Mouse (Mus musculus): ENCODE results near the gene Pld3. TPM values are rescaled to one million over a fixed set of nuclear protein-coding genes. Genes with fewer than 3 reads are reported as not detected.

Gene Pld3
- total RNA-seq, 1 experiment from 2014 or later: 13.7 TPM

DNA sequence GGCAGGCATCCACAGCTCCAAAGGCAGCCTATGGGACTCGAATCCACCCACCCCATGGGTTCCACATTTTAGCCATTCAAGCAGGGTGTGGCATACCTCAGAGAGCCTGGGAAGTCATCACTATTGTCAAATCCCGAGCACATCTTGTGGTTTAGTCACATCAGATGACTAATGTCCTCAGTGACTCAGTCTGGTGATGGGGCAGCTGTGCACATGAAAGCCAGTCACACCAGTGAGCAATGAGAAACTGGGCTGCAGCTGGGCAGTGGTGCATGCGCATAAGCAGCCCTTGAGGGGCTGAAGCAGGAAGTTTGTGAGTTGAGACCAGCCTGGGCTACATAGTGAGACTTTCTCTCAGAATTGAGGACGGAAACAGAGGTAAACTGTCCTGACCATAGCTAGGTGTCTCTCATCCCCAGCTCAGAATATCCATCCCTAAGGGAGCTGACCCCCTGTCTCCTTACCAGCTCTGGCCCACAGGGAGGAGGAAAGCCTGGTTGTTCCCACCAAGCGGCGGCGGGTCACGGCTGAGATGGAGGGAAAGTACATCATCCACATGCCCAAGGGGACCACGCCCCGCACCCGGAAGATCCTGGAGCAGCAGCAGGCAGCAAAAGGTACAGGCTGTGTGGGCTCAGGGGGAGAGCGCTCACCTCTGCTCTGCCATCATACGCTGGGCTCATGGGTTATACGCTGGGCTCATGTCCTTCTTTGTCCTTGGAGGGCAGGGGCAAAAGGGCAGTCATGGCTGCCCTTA, 21.3 kb upstream of the Pld3 start:
- ATAC-seq (replicated peaks; ENCODE audit: insufficient number of reproducible peaks, low FRiP score, low TSS enrichment, poor library complexity, severe bottlenecking): peak; percentile 59

DNA sequence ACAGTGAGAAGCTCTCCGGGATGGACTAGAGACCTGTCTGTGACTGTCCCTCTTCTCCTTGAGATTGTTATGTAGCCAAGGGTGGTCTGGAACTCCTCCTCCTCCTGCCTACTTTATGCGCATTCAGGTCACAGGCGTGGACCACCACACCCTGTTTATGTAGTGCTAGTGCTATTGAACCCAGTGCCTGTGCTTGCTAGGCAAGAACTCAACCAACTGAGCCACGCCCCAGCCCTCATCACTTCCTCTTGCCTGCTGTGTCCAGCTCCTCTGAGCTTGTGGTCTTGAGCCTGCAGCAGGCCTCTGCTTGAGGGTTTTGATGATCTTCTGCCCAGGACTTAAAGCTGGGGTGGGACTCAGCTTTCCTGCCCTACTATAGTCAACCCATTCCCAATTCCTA, 19.1 kb upstream of the Pld3 start:
- peak; percentile 44 for ATAC-seq (replicated peaks; ENCODE audit: insufficient number of reproducible peaks, low FRiP score, low TSS enrichment, poor library complexity, severe bottlenecking)

DNA sequence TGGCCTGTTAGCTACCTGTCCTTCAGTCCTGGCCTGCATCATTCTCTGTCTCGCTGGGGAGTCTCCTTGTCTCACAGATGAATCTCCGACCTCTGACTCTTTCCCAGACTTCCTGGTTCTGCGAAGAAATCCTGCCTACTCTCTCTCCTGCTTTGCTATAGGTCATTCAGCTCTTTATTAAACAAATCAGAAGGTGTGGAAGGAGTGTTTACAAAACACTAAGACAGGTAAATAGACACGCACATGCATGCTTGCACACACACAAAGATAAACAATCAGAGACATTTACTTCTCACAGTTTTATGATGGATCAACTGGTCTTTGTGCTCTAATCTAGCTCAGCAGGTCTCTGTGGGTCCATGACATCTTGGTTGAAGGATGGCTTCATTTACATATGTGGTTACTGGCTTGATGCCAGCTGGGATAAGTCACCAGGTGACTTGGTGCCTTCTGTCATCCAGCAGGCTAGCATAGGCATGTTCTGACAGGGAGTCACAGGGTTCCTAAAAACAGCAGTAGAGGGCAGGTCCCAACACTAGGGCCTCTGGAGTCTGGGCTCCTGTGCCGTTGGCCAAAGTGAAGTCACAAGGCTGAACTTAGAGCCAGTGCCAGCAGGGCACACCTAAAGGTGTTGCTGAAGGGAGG, 16.7 kb upstream of the Pld3 start:
- ATAC-seq (replicated peaks; ENCODE audit: insufficient number of reproducible peaks, low FRiP score, low TSS enrichment, poor library complexity, severe bottlenecking): no peak

DNA sequence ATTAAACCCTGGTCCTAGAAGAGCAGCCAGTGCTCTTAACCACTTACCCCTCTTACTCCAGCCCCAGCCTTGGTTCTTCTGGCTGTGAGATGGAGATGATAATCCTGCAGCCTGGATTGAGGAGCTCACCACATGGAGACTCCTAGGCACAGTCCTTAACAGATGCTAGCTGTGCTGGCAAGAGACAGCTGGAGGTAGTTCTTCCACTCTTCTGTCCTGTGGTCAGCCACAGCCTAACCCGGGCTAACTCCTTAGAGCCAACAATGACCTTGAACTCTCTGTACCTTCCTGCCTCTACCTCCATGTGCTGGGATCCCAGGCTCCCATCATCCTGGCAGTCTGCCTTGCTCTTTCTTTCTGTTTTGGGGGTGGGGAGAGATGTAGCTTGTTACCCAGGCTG, 8.0 kb upstream of the Pld3 start:
- no peak for ATAC-seq (replicated peaks; ENCODE audit: insufficient number of reproducible peaks, low FRiP score, low TSS enrichment, poor library complexity, severe bottlenecking)

DNA sequence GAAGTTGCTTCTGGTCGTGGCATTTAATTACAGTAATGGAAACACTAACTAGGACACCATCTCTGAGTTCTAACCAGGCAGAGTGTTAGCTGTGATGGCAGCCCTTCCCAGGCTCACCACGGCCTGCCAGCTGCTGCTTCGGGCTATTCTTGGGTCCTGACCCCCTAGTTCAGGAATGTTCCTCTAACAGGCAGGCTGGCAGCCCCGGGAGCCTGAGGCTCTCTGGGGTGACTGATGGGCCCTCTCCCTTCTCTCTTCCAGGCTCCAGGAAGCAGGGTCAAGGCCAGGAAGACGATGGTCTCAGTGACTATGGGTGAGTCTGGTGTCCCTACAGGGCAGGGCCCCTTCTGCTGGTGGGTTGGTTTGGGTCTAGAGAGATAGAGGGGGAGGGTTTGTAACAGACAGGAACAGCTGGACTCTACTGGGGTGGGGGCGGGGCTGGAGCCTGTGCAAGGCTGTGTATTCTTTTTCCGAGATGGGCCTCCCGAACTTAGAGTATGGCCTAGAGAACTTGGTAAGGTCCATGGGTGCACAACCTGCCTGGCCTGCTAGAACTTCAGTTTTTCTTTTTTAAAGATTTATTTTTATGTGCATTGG, 7.4 kb upstream of the Pld3 start:
- ATAC-seq (replicated peaks; ENCODE audit: insufficient number of reproducible peaks, low FRiP score, low TSS enrichment, poor library complexity, severe bottlenecking): no peak

DNA sequence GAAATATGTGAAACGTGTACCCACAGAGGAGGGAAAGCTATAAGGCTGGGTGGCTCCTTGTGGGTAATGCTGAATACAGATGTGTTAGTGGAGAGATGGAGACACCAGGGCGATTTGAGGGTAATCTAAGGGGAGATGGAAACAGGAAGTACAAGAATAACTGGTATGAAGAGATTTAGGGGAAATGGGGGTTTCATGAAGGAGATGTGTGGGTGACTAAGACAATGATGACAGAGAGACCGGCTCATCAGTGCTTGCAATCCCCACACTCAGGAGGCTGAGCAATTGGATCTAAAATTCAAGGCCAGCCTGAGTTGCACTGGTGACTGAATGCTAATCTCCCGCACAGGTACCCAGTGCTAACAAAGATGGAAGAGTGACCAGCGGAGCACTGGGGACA, 948 bp downstream of the Pld3 start:
- no peak for ATAC-seq (replicated peaks; ENCODE audit: insufficient number of reproducible peaks, low FRiP score, low TSS enrichment, poor library complexity, severe bottlenecking)

DNA sequence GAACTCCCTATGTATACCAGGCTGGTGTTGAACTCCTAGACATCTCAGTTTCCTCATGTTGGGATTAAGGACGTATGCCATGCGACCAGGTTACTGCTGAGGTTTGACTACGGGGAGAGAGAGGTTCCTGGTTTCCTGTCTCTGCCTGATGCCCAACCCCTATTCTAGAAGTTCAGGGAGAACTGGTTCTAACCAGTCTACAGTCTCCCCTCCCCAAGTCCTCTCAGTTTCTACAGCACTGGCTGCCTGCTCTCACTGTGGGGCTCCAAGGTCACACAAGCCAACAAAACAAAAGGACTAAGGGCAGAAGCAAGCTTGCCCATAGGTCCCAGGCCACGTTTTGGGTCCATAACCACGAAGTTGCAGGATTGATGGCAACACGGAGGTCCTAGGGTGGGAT, 3.4 kb downstream of the Pld3 start:
- ATAC-seq (replicated peaks; ENCODE audit: insufficient number of reproducible peaks, low FRiP score, low TSS enrichment, poor library complexity, severe bottlenecking): no peak

DNA sequence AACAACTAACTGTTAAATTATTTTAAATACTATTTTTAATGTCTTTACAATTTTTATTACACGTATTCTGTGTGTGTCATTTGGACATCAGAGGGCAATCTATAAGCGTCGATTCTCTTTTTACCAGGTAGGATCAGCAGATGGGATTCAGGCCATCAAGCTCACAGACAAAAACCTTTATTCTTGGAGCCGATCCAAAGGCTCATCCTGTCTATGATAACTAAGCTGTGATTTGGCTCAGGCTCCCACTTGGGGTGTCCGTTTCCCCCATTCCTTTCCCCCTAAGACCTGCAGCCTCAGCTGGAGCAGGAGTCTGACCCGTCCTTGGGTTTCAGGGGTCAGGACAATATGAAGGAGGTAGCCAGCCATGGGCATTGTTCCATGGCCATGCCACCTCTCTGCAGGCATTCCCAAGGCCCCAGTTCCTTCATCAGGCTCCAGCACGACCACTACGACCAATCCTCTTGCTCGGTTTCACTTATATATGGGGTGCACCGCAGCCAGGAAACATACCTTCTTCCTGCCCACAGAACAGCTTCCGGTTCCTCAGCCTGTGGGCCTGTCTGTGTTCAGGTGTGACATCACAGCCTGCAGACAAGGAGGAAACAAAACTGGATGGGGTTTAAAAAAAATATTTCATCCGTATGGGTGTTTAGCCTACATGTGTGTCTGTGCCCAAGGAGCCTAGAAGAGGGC, 8.2 kb downstream of the Pld3 start:
- ATAC-seq (replicated peaks; ENCODE audit: insufficient number of reproducible peaks, low FRiP score, low TSS enrichment, poor library complexity, severe bottlenecking): peak; percentile 59

DNA sequence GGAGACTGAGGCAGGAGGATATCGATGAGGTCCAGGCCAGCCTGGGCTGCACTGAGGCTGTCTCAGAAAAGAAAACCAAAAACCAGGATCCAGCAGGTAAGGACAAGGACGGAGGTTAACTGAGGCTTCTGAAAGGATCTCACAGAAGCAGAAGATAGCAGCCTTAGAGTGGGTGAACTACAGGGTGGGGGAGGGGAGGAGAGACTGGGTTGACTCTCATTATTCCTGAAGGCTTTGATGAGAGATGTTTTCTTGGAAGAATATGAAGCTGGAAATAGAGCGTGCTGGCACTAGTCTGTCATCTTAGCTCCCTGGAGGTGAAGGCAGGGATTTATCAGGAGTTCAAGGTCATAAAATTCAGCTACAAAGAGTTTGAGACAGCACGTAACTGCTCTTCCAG, 9.2 kb downstream of the Pld3 start:
- ATAC-seq (replicated peaks; ENCODE audit: insufficient number of reproducible peaks, low FRiP score, low TSS enrichment, poor library complexity, severe bottlenecking): no peak

DNA sequence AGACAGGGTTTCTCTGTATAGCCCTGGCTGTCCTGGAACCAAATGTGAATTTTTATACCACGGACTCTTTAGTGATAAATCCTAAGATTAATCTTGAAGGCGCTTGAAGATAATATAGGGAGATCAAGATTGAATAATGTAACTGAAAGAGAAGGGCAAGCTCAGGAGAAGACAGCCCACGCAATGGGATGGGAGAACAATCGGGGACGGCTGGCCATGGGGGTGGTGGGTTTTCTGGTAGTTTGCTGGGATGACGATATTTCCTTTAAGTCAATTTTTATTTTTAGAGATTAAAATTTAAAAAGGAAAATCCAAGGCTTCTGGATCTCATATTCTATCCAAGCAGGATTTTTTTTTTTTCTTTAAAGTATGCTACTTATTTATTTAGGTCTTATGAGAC, 10.0 kb downstream of the Pld3 start:
- ATAC-seq (replicated peaks; ENCODE audit: insufficient number of reproducible peaks, low FRiP score, low TSS enrichment, poor library complexity, severe bottlenecking): no peak

DNA sequence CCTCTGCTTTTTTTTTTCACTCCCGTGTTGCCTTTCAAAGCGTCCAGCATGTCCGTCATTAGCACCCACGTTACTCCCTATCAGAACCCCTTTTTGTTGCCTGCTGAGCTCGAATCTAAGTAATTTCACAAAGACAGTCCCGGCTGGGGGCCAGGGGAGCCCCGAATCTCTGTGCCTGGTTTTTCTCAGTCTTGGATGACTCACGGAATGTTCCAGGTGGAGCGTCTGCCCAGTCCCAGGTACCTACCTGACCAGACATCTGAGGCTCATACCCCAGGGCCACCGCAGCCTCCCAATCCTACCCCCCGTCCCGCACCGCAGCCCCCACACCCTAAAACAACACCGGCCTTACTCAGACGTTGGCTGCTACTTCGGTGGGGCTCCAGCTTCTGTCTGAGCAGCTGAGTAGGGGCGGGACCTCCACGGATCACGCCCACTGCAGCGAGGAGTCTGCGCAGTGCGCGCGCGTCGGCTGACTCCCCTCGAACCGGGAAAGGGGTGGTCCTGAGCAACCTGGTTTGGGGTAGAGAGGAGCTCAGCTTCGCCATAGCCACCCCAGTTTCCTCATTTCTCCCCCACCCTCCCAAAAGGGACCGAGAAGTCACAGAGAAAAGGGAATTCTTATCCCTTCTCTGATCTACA, 10.5 kb downstream of the Pld3 start:
- peak; percentile 57 for ATAC-seq (replicated peaks; ENCODE audit: insufficient number of reproducible peaks, low FRiP score, low TSS enrichment, poor library complexity, severe bottlenecking)

DNA sequence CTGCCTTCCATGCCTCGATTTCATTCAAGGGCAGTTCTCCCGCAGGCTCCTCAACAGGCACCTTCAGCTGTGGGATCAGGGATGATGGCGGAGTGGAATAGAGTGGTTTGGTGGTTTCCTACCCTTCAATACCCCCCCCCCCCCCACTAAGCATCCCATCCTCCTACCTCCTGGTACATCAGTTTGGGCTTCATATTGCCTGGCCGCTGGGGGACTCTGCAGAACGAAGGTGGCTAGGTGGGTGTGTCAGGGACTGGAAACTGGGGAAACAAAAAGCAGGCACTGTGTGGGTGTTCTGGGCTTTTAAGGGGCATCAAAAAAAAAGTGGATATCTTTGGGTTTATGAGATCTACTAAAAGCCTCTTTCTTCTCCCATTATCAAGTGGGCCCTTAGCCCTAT, 11.1 kb downstream of the Pld3 start:
- no peak for ATAC-seq (replicated peaks; ENCODE audit: insufficient number of reproducible peaks, low FRiP score, low TSS enrichment, poor library complexity, severe bottlenecking)

DNA sequence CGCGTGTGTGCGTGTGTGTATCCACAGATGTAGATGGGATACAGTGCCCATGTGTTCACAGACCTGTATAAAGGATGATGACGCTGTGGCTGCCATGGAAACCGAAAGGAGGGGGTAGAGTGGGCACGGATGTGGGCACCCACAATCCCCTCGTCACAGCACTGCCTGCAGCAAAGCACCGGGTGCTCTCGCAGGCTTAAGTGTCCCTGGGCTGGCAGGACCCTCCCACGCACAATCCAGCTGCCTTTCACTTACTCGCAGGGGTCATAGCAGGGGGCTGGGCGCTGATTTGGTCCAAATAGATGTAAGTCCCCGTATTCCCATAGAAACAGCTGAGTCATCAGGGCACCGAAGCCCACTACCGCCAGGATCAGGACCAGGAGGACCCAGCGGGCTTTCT, 11.6 kb downstream of the Pld3 start:
- peak; percentile 75 for ATAC-seq (replicated peaks; ENCODE audit: insufficient number of reproducible peaks, low FRiP score, low TSS enrichment, poor library complexity, severe bottlenecking)

DNA sequence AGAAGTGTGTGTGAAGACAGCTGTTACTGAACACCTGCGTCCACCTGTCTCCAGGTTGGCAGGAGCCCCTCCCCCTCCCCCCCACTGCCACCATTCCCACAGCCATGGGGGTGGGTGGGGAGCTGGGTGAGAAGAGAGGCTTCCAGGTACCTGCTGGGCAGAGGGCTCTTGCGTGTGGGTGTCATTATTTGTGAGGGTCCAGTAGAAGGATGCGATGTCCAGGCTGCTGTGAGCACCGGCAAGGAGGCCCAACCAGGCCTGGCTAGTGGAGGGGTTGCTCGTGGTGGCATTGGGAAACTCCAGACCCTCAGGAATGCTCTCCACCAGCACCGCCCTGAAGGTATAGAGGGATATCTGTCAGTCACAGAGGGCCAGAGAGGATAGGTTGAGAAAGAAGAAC, 12.1 kb downstream of the Pld3 start:
- ATAC-seq (replicated peaks; ENCODE audit: insufficient number of reproducible peaks, low FRiP score, low TSS enrichment, poor library complexity, severe bottlenecking): no peak

DNA sequence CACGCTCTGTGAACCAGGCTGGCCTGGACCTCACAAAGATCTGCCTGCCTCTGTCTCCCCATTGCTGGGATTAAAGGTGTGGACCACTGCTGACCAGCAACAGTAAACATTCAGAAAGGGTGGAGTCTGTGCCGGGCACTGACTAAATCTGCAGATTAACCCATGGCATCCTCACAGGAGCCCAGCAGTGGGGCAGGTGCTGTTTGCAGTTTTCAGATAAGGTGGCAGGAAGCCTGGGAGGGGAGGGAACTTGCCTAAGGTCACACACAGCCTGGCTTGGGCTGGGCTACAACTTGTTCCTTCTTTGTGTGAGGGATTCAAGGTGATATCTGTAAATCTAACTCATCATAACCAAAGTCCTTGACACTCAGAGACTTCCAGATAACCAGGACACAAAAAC, 12.5 kb downstream of the Pld3 start:
- ATAC-seq (replicated peaks; ENCODE audit: insufficient number of reproducible peaks, low FRiP score, low TSS enrichment, poor library complexity, severe bottlenecking): no peak

DNA sequence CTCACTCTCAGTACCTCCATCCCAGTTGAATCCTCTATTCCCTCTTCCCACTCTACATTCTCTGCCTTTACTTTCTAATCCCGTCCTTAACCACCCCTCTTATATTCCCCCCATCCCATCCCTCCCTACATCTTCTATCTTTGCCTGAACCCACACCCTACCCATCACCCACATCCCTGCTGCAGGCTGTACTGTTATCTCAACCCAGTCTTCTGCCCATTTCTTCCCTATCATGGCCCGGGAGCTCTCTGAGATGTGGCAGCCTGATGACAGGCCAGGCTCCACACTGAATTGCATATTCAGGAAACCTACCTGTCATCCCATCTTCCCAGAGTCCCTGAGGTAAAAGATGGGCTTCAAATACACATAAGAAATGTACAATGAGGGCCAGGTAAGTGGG, 14.2 kb downstream of the Pld3 start:
- no peak for ATAC-seq (replicated peaks; ENCODE audit: insufficient number of reproducible peaks, low FRiP score, low TSS enrichment, poor library complexity, severe bottlenecking)

DNA sequence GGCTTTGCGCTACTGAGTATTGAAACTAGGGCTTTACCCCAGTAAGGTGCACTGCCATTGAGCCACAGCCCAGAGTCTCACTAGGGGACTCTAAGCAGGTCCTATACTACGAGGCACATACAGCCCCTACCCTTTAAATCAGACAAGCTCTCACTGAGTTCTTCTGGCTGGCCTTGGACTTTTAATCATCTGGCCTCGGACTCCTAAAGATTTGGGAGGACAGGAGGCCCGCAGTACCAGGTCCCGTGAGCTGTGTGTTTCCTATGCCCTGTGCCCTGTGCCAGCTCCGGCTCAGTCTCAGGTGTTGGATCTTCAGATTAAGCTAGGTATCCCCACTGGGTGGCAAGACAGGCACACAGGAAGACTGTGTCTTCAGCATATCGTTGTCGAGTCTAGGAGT, 15.0 kb downstream of the Pld3 start:
- ATAC-seq (replicated peaks; ENCODE audit: insufficient number of reproducible peaks, low FRiP score, low TSS enrichment, poor library complexity, severe bottlenecking): no peak

DNA sequence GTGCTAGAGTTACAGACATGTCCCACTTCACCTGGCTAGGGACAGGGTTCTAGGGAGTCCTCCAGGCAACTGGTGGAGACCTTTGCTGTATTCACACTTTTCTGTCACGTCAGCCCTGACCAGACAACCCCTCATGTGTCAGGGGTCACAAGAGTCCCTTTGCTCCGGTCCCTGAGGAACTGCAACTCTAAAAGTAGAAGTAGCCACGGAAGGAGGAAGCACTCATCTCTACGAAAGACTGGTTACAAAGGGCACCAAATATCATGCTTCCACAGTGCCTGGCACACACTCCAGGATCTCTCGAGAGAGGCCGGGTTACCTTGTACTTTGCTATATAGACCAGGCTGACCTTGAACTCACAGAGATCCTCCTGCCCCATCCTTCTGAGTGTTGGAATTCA, 16.4 kb downstream of the Pld3 start:
- ATAC-seq (replicated peaks; ENCODE audit: insufficient number of reproducible peaks, low FRiP score, low TSS enrichment, poor library complexity, severe bottlenecking): 0 out of 2 replicates have a peak, but pooled peaks have one; percentile 31

DNA sequence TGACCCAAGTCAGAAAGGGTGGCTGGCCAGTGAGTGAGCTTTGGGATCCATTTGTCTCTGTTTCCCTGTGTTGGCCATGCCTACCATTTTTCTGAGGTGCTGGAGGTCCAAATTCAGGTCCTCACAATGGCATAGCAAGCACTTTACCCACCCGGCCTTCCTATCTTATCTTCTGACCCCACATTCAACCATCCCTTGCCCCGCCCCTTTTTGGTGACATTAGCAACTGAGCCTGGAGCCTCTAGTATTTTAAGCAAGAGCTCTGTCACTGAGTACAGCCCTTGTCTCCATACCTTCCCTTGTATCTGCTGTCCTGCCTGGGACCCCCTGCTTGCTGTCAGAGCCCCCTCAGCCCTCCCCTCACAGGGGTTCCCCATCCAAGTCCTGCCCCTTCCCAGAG, 17.6 kb downstream of the Pld3 start:
- ATAC-seq (replicated peaks; ENCODE audit: insufficient number of reproducible peaks, low FRiP score, low TSS enrichment, poor library complexity, severe bottlenecking): no peak

All from monocyte, adult 5-6 weeks (primary cell).